Mouse (Mus musculus) B cell, adult (primary cell): ENCODE data around the gene Ddc. TPM values are rescaled to one million over a fixed set of nuclear protein-coding genes. Genes with fewer than 3 reads are reported as not detected.

Experiments
- total RNA-seq: library from RNA; stranded (reverse); gene quantifications from 4 replicates; pipeline ENCODE4 v1.2.4, GENCODE M21; 2023; ENCODE audit not compliant: inconsistent age

The Ddc gene
- not detected in 4 replicates for total RNA-seq

DNA sequence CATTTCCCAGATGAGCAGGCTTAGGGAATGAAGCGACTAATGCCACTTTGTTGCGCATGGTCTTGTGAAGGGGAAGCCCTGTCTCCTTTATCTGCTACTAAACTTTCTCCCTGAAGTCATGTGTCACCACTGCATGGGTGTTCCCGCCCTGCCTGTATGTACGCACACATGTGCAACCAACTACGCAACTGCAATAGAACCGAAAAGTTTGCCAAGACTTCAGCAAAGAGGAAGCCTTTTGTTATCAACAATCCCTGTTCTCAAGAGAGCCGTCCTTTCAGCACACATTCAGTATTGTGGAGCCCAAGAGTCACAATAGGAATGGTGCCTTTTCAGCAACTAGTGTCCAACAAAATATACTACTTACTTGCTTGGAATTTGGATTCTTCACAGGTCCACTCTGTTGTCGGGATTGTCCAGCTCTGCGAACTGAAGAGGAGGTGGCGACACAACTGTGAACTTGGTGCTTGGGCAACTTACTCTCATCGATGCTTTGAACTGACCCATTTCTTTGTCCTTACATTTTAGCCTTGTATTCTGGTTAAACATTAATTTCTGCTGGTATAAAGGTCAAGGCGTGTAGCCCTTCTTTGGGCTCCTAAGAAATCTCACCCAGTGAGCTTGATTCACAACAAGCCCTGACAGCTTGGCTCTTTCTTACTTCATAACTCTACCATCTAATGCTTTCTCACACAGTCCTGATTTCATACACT is at the start of gene Ddc:
TSS of gene Ddc (minus strand) at position 500 of the 713 bp plus-strand sequence.

GRCm38 (mm10) chr11:11808820-11809403 is 89.0 kb downstream of the Ddc start, which contains the start of gene Fignl1:
Gene Fignl1, minus strand, starts transcription at chr11:11808962.

Other genes with a start within 250 kb of the Ddc start
- gene Ikzf1, start 213.1 kb downstream of the Ddc start, total RNA-seq, result 342 to 360 TPM (median 350 TPM) in 4 replicates
- 3.6 to 6.0 TPM (median 4.7 TPM) in 4 replicates for gene Fignl1, start 89.2 kb downstream of the Ddc start, total RNA-seq
- 0.33 TPM in 1 of 4 replicates, not detected in the others for gene Grb10, start 140.5 kb upstream of the Ddc start, total RNA-seq